Mouse (Mus musculus) neural tube, embryonic 11.5 days (tissue): Measurements from ENCODE around the gene Ngef. TPM values are rescaled to one million over a fixed set of nuclear protein-coding genes. Genes with fewer than 3 reads are reported as not detected.

Experiments used
- ATAC-seq: fragments of 200-750 bp; cut with Nextera tagmentation; 2 replicates; pipeline ENCODE4 v1.8.0; 2017; ENCODE audit warnings: moderate number of reproducible peaks, mild to moderate bottlenecking, moderate TSS enrichment, moderate library complexity; ENCODE audit not compliant: insufficient read depth, low FRiP score, low TSS enrichment
- DNase-seq: peaks from one replicate; pipeline ENCODE4 v3.0.0-alpha.2; 2015; ENCODE audit warnings: low spot score
- H3K27ac ChIP-seq: fragments of 300-500 bp; sonication (generic); 2 replicates; pipeline ENCODE4 v1.5.1; 2014; ENCODE audit warnings: low read depth, mild to moderate bottlenecking, low read length
- H3K27me3 ChIP-seq: fragments of 300-500 bp; sonication (generic); 2 replicates; pipeline ENCODE4 v1.6.1; 2014; ENCODE audit warnings: mild to moderate bottlenecking, low read length, mixed read lengths; ENCODE audit not compliant: control insufficient read depth, insufficient read depth
- H3K36me3 ChIP-seq: fragments of 300-500 bp; sonication (generic); 2 replicates; pipeline ENCODE4 v1.6.1; 2014; ENCODE audit warnings: mild to moderate bottlenecking, low read length, moderate library complexity, mixed read lengths; ENCODE audit not compliant: control insufficient read depth, insufficient read depth
- H3K4me1 ChIP-seq: fragments of 300-500 bp; sonication (generic); 2 replicates; pipeline ENCODE4 v1.6.1; 2014; ENCODE audit warnings: low read length, mixed read lengths; ENCODE audit not compliant: control insufficient read depth, insufficient read depth
- H3K4me2 ChIP-seq: fragments of 300-500 bp; sonication (generic); 2 replicates; pipeline ENCODE4 v1.6.1; 2014; ENCODE audit warnings: low read depth, mild to moderate bottlenecking, moderate library complexity
- H3K4me3 ChIP-seq: fragments of 300-500 bp; sonication (generic); 2 replicates; pipeline ENCODE4 v1.5.1; 2014; ENCODE audit warnings: low read depth, low read length
- H3K9ac ChIP-seq: fragments of 300-500 bp; sonication (generic); 2 replicates; pipeline ENCODE4 v1.6.1; 2014; ENCODE audit warnings: mild to moderate bottlenecking, low read length
- H3K9me3 ChIP-seq: fragments of 300-500 bp; sonication (generic); 2 replicates; pipeline ENCODE4 v1.6.1; 2016; ENCODE audit warnings: low read length; ENCODE audit not compliant: control insufficient read depth
- WGBS: fragments of 180-500 bp; shearing (Covaris S2); extraction: QIAGEN DNeasy Blood & Tissue Kit; methylation state at CpG from one replicate; pipeline ENCODE4 v1.1.7; 2014; 5-methylcytosine and 5-hydroxymethylcytosine counted together
- polyA plus RNA-seq: library from polyadenylated mRNA; unstranded; fragments of >200 nt; fragmentation: Nextera tagmentation; extraction: Ambion mirVana; gene quantifications from 2 replicates; pipeline ENCODE4 v1.2.1, GENCODE M21; 2014

The Ngef gene
- polyA plus RNA-seq, 1 experiment from 2014 or later = 1.6 TPM

- no peak overlapping the region for H3K4me3 ChIP-seq
- H3K9me3 ChIP-seq = no peaks in the 10 kb centered on the region
- H3K27me3 ChIP-seq = no peaks in the 10 kb centered on the region
- H3K27ac ChIP-seq = no peak overlapping the region
- no peak overlapping the region for H3K4me2 ChIP-seq
- H3K4me1 ChIP-seq = peaks cover 5% of the 10 kb centered on the region; the same call in 1 of the 2 replicates
- 35% methylated on average over 7 of the region's 7 CpGs for WGBS
- H3K9ac ChIP-seq = no peak overlapping the region
- no peaks in the 10 kb centered on the region for H3K36me3 ChIP-seq
- no peak for DNase-seq
- no peak for ATAC-seq
Measured at GRCm38 (mm10) chr1:87541614-87542013, 32.1 kb downstream of the Ngef start.

- 96% methylated on average over 1 of the region's 1 CpGs for WGBS
- no peaks in the 10 kb centered on the region for H3K9me3 ChIP-seq
- no peak for ATAC-seq
- no peak overlapping the region for H3K27ac ChIP-seq
- no peak overlapping the region for H3K9ac ChIP-seq
- no peaks in the 10 kb centered on the region for H3K27me3 ChIP-seq
- no peak for DNase-seq
- H3K4me2 ChIP-seq = no peak overlapping the region
- H3K4me3 ChIP-seq = no peak overlapping the region
- H3K4me1 ChIP-seq = no peaks in the 10 kb centered on the region
- H3K36me3 ChIP-seq = no peaks in the 10 kb centered on the region
Measured at GRCm38 (mm10) chr1:87537008-87537407, 36.7 kb downstream of the Ngef start.

- no peaks in the 10 kb centered on the region for H3K36me3 ChIP-seq
- no peak overlapping the region for H3K27ac ChIP-seq
- no peak overlapping the region for H3K4me3 ChIP-seq
- no peak for DNase-seq
- no peak overlapping the region for H3K4me2 ChIP-seq
- H3K9ac ChIP-seq = no peak overlapping the region
- H3K4me1 ChIP-seq = no peaks in the 10 kb centered on the region
- no peaks in the 10 kb centered on the region for H3K27me3 ChIP-seq
- no peaks in the 10 kb centered on the region for H3K9me3 ChIP-seq
- no peak for ATAC-seq
- WGBS = 90% methylated on average over 3 of the region's 3 CpGs
Measured at GRCm38 (mm10) chr1:87534118-87534517, 39.6 kb downstream of the Ngef start.

GRCm38 (mm10) chr1:87532346-87532745 lies 41.3 kb downstream of the Ngef start:
- Histone ChIP-seq H3K4me1 (no peaks in the 10 kb centered on the region), H3K9me3 (no peaks in the 10 kb centered on the region), H3K4me3 (no peak overlapping the region), H3K27me3 (no peaks in the 10 kb centered on the region), H3K36me3 (no peaks in the 10 kb centered on the region), H3K27ac (no peak overlapping the region), H3K9ac (no peak overlapping the region), H3K4me2 (no peak overlapping the region)
- 86% methylated on average over 4 of the region's 4 CpGs for WGBS
- ATAC-seq = no peak
- DNase-seq = no peak

GRCm38 (mm10) chr1:87527191-87527590 lies 46.5 kb downstream of the Ngef start:
- Histone ChIP-seq H3K4me2 (no peak overlapping the region), H3K27me3 (no peaks in the 10 kb centered on the region), H3K9ac (no peak overlapping the region), H3K4me1 (no peaks in the 10 kb centered on the region), H3K27ac (no peak overlapping the region), H3K4me3 (no peak overlapping the region), H3K9me3 (no peaks in the 10 kb centered on the region), H3K36me3 (no peaks in the 10 kb centered on the region)
- WGBS = 86% methylated on average over 9 of the region's 9 CpGs
- ATAC-seq (no peak), DNase-seq (no peak)

GRCm38 (mm10) chr1:87525041-87525440 lies 48.6 kb downstream of the Ngef start:
- H3K4me1 ChIP-seq = no peaks in the 10 kb centered on the region
- no peak overlapping the region for H3K27ac ChIP-seq
- no peak overlapping the region for H3K4me3 ChIP-seq
- WGBS = 94% methylated on average over 7 of the region's 7 CpGs
- no peak overlapping the region for H3K9ac ChIP-seq
- H3K36me3 ChIP-seq = no peaks in the 10 kb centered on the region
- no peaks in the 10 kb centered on the region for H3K27me3 ChIP-seq
- no peaks in the 10 kb centered on the region for H3K9me3 ChIP-seq
- no peak overlapping the region for H3K4me2 ChIP-seq
- DNase-seq (no peak), ATAC-seq (no peak)

GRCm38 (mm10) chr1:87521523-87521922 lies 52.1 kb downstream of the Ngef start:
- Histone ChIP-seq H3K27me3 (no peaks in the 10 kb centered on the region), H3K4me1 (no peaks in the 10 kb centered on the region), H3K4me3 (no peak overlapping the region), H3K27ac (no peak overlapping the region), H3K36me3 (no peaks in the 10 kb centered on the region), H3K9ac (no peak overlapping the region), H3K9me3 (no peaks in the 10 kb centered on the region), H3K4me2 (no peak overlapping the region)
- WGBS = 78% methylated on average over 1 of the region's 1 CpGs
- ATAC-seq = no peak
- DNase-seq = no peak

GRCm38 (mm10) chr1:87520467-87520866 lies 53.2 kb downstream of the Ngef start:
- no peaks in the 10 kb centered on the region for H3K27me3 ChIP-seq
- H3K9ac ChIP-seq = no peak overlapping the region
- no peaks in the 10 kb centered on the region for H3K9me3 ChIP-seq
- no peak overlapping the region for H3K27ac ChIP-seq
- DNase-seq (no peak), ATAC-seq (no peak)
- H3K4me3 ChIP-seq = no peak overlapping the region
- no peak overlapping the region for H3K4me2 ChIP-seq
- H3K36me3 ChIP-seq = no peaks in the 10 kb centered on the region
- no peaks in the 10 kb centered on the region for H3K4me1 ChIP-seq

GRCm38 (mm10) chr1:87510845-87511244 lies 62.8 kb downstream of the Ngef start:
- Histone ChIP-seq H3K4me2 (peak overlapping the region; percentile 98; the same call in 1 of the 2 replicates), H3K36me3 (no peaks in the 10 kb centered on the region), H3K9me3 (no peaks in the 10 kb centered on the region)

More at GRCm38 (mm10) chr1:87510845-87511244, 62.8 kb downstream of the Ngef start:
- H3K9ac ChIP-seq = no peak overlapping the region
- H3K4me3 ChIP-seq = no peak overlapping the region
- peaks cover 28% of the 10 kb centered on the region for H3K27me3 ChIP-seq
- ATAC-seq = no peak
- DNase-seq = no peak
- no peak overlapping the region for H3K27ac ChIP-seq
- WGBS = 29% methylated on average over 5 of the region's 5 CpGs
- peaks cover 7% of the 10 kb centered on the region for H3K4me1 ChIP-seq
